Mouse (Mus musculus) large intestine, adult 2 months (tissue): ENCODE measurements around the gene Fis1. TPM values are rescaled to one million over a fixed set of nuclear protein-coding genes. Genes with fewer than 3 reads are reported as not detected.
"Not testable (repeated sequence)": the region's sequence is repeated elsewhere in the genome, so short reads cannot be mapped to it uniquely, and the experiment has no call there.

Experiments used
- DNase-seq: peaks from one replicate; pipeline ENCODE4 v3.0.0-alpha.2; 2012; ENCODE audit warnings: low read depth, low spot score
- WGBS: fragments of 180-500 bp; shearing (Covaris S2); methylation state at CpG from one replicate; pipeline ENCODE4 v1.1.7; 2018; 5-methylcytosine and 5-hydroxymethylcytosine counted together
- polyA plus RNA-seq: library from polyadenylated mRNA; depleted of rRNA; stranded (reverse); fragments of >200 nt; gene quantifications from 2 replicates; pipeline ENCODE4 v1.2.3, GENCODE M21; 2012

Fis1 gene
- polyA plus RNA-seq, 1 experiment = 235 TPM

DNA sequence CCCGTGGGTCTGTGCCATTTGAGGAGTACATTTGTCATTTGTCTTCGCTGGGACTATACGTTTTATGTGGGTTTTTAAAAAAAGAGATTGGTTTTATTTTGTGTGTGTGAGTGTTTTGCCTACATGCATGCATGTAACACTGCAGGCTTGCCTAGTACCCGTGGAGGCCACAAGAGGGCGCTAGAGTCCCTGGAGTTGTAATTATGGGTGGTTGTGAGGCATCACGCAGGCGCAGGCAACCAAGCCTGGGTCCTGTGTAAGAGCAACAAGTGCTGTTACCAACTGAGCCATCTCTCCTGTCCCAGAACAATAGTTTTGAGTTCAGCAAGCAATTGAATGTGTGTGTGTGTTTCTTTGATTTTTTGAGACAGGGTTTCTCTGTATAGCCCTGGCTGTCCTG is 13.8 kb upstream of the Fis1 start:
- DNase-seq = no peak
- 75% methylated on average over 7 of the region's 7 CpGs for WGBS

DNA sequence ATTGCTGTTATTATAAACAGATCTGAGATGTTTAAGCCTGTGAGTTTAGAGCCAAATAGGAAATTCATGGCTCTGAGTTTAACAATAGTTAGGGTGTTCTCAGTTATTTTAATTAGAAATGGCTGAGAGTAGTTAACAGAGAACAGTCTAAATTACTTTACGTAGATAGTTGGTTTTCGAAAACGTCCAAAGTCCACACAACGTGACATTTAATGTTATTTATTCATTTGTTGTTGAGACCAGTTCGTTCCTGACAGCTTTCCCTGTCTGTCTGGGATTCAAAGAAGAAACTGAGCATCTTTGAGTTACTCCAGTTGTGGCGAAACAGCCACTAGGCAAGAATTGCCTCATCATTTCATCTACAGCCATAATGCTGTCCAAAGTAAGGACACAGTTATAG is 13.0 kb upstream of the Fis1 start:
- WGBS = 53% methylated on average over 6 of the region's 6 CpGs
- not testable (repeated sequence) for DNase-seq

DNA sequence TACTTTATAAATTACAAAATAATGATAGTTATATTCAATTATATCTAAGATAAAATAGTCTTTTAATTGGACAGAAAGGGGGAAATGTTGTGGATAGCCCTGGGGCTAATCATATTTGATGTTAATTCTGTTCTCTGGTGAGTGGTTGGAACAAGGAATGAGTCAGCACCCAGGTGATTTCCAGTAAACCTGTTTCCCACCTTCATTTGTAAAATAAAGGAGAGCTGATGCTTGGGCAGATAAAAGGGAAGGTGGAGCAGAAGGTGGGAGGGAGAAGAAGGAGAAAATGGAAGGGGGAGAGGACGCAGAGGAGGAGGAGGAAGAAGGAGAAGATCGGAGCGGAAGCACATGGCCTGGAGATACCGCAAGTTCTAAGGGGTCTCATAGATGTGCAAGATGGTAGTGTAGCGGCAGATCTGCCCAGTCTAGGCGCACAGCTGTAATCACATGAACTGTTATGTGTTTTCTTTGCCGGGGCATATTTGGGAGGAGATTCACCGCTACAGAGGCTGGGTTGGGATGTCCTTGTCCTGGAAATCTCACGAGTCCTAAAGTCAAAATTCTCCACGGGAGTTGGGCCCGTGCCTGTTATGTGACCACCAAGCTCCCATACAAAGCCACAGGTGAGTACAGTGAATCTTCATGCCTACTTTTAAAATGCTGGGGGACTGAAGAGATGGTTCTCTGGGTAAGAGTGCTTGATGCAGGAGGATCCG is 12.1 kb upstream of the Fis1 start:
- 84% methylated on average over 12 of the region's 12 CpGs for WGBS

DNA sequence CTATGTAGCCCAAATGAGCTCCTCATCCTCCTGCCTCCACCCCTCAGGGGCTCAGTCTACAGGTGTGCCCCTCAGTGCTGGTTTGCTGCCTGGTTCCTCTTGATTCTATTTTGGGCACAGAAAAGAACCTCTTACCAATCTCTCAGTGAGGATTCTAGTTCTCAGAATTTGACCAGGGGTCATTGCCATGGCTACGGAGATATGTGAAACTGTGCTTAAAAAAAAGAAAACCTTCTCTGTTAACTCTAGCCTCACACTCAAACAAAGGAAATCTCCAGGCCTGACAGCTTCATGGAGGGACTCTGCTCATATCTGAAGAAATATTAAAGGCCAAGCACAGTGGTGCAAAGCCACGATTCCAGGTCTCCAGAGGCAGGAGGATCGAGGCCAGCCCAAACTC is 10.3 kb upstream of the Fis1 start:
- DNase-seq = no peak
- 82% methylated on average over 3 of the region's 3 CpGs for WGBS

More for the DNA sequence above, 12.1 kb upstream of the Fis1 start:
- DNase-seq = no peak

DNA sequence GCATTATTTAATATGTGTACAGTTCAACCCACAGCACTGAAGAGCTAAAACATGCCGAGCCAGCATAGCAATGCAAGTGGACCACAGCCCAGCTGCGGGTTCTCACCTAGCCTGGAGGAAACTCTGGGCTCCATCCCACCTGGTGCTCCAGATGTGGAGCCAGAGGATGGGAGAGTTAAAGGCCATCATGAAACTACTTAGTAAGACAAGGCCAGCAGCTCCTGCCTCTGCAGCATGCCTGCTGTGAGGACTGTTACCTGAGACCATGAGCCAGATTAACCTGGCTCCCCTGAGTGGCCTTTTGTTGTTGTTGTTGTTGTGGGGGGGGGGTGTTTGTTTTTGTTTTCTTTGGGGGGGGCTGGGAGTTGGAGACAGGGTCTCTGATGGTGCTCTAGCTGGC is 9.7 kb upstream of the Fis1 start:
- DNase-seq = no peak
- WGBS = 76% methylated on average over 2 of the region's 2 CpGs

DNA sequence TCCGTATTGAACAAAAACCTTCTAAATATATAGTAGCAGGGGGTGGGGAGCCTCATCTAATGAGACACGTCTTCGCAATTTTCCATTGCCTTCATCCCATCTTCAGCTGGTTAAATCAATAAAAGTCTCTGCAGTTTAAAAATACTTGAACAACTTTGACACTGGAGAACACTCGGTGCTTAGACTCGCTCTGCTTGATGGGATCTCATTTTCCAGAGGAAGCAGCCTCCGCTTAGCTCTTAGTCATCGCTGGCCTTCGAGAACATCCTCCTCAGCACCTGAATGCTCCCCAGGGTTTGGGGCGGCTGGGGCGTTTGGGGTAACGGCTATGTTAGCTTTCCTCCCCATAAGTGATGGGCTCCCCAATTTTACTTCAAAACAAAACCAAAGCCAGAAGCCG is 8.0 kb upstream of the Fis1 start:
- WGBS = 75% methylated on average over 12 of the region's 12 CpGs
- no peak for DNase-seq

DNA sequence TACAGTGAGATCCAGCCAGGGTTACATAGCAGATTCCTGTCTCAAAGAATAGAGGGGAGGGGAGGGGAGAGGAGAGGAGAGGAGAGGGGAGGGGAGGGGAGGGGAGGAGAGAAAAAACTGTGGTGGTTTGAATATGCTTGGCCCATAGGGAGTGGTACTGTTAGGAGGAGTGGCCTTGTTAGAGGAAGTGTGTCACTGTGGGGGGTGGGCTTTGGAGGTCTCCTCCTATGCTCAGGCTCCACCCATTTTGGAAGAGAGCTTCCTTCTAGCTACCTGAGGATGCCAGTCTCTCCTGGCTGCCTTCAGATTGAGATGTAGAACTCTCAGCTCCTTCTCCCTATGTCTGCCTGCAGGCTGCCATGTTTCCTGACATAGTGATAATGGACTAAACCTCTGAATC is 5.2 kb upstream of the Fis1 start:
- no peak for DNase-seq

DNA sequence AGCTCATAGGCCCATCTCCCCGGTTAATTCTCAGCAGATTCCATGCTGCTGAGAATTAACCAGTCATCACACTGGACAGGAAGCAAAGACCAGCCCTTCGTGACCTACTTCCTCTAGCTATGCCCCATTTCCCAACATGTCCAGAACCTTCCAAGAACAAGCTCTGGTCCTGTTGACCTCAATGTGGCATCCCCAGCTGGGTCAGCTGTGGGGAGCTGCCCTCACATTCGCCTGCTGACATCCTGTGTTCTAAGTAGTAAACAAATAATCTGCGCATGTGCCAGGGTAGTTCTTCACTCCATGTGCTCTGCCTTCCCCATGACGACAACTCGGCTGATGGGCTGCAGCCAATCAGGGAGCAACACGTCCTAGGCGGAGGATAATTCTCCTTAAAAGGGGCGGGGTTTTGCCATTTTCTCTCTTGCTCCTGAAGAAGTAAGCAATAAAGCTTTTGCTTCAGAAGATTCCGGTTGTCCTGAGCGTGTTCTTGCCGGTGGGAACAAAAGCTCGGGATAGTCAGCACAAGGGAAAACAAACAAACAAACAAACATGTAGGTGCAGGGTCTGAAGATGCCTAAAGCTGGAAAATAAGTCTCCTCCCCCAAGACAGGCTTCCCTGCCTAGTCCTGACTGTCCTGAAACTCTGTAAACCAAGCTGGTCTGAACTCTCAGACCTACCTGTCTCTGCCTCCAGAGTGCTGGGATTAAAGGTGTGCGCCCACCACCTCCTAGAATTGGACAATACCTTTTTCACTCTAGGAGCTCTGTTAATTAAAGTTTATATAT is 3.3 kb upstream of the Fis1 start:
- DNase-seq = not testable (repeated sequence)
- WGBS = 72% methylated on average over 14 of the region's 14 CpGs

DNA sequence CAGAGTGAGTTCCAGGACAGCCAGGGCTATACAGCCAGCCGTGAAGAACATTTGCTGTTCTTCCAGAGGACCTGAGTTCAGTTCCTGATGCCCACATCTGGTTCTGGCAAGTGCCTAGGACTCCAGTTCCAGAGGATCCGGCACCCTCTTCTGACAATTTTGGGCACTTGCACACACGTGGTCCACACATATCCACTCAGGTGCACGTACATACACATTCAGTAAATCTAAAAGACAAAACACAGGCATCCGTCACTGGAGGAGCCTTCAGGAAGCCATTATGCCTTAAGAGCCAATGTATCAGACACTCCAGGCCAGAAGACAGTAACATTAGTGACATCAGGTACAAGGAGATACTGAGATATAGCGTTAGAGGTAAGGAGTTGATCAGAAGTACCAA is 2.6 kb upstream of the Fis1 start:
- DNase-seq = no peak
- 90% methylated on average over 6 of the region's 6 CpGs for WGBS

DNA sequence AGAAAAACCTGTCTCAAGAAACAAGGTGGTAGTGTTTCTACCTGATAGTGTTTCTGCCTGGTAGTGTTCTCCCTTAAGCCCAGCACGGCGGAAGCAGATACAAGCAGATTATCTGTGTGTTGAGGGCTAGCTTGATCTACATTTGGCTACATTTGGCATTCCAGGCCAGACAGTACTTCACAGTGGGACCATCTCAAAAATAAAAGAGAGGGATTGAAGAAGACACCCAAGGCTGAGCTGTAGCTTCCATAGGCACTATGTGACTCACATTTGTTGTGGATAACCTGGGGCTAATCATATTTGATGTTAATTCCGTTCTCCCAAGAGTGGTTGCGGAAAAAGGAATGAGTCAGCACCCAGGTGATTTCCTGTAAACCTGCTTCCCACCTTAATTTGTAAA is 922 bp upstream of the Fis1 start:
- WGBS = 63% methylated on average over 4 of the region's 4 CpGs
- DNase-seq = no peak

DNA sequence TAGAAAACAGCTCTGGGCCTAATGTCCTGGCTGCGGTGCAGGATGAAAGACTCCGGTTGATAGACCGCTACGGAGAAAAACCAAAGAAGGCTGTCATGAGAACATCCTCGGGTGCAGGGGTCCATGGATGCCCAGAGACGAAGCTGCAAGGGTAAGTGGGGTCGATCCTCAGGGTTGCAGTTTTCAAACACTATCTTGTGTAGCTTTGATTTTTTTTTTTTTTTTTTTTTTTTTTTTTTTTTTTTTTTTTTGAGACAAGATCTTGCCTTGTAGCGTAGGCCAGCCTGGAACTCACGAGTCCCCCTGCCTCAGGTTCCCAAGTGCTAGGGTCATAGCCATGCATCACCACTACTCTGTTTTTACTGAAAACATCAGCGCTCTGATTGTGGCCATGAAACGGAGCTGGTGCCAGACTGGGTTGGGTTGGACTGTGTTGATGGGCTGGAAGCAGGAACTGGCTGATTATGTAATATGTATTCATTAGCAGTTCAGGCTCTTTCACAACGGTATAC is 421 bp downstream of the Fis1 start:
- WGBS = 2% methylated on average over 12 of the region's 12 CpGs
- no peak for DNase-seq

DNA sequence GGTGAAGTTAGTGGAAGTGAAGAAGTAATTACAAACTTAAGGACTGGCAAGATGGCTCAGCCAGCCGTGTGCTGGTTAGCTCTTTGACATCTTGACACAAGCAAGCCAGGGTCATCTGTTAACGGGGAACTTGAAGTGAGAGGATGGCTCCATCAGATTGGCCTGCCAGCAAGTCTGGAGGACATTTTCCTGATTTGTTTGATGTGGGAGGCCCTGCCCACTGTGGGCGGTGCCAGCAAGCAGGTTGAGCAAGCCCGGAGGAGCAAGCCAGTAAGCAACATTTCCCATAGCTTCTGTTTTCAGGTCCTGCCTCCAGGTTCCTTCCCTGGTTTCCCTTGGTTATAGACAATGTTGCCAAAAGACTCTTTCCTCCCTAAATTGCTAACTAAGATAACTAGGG is 2.5 kb downstream of the Fis1 start:
- no peak for DNase-seq
- 52% methylated on average over 4 of the region's 4 CpGs for WGBS

DNA sequence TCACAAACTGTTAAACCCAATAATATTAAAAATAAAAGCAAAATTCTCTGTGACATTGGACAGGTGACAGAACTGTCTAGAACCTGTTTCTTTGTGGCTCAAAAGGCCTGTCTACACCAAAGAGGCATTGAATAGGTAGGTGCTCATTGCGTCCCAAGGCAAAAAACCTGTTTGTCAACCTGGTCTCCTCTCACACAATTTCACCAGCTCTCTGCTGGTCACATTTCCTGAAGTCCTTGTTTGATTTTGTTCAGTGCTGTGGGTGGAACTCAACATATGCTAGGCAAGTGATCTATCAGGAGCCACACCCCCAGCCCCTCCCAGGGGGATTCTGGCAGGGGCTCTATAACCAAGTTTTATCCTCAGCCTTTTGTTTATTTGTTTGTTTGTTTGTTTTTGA is 4.2 kb downstream of the Fis1 start:
- no peak for DNase-seq

DNA sequence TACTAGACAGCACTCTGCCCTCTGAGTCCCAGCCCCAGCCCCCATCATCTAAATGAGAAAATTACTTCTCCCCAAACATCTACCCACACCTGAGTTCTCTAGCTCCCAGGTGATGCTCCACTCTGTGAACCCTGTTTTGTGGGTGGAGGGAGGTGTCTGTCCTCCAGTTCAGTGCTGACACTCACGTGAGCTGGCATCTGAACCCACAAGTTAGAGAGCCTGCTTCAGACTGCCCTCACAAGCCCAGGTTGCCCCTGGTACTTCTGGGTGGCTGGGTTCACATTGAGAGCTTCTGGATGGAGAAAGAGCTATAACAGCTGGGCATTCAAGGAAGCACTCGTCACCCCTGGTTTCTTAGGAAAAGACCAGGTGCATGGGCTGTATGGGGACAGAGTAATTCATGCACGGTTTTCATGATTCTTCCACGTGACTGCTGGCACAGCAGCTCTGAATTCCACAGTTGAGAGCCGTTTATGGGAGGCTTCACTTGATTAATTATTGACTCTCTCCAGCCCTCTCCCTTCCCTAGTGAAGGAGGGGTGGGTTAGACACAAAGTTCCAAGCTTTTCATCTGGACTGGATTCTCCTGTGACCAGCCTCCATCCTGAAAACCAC is 6.0 kb downstream of the Fis1 start:
- WGBS = 13% methylated on average over 5 of the region's 5 CpGs
- no peak for DNase-seq

More for the DNA sequence above, 4.2 kb downstream of the Fis1 start:
- WGBS = 28% methylated on average over 1 of the region's 1 CpGs

DNA sequence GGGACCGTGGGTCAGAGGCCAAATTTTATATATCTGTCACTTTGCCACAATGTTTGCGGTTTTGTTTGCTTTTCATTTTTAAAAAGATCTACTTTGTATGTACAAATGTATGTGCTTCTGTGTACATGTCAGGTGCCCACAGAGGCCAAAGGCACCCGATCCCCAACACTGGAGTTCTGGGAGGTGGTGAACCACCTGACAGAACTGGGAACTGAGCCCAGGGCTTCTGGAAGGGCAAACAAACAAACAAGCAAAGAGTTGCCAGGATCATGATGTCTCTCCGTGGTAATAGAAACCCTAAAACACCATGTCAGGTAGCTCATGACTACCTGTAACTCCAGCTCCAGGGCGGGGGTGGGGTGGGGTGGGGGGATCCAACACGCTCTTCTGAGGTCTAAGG is 7.0 kb downstream of the Fis1 start:
- no peak for DNase-seq
- 45% methylated on average over 6 of the region's 6 CpGs for WGBS

DNA sequence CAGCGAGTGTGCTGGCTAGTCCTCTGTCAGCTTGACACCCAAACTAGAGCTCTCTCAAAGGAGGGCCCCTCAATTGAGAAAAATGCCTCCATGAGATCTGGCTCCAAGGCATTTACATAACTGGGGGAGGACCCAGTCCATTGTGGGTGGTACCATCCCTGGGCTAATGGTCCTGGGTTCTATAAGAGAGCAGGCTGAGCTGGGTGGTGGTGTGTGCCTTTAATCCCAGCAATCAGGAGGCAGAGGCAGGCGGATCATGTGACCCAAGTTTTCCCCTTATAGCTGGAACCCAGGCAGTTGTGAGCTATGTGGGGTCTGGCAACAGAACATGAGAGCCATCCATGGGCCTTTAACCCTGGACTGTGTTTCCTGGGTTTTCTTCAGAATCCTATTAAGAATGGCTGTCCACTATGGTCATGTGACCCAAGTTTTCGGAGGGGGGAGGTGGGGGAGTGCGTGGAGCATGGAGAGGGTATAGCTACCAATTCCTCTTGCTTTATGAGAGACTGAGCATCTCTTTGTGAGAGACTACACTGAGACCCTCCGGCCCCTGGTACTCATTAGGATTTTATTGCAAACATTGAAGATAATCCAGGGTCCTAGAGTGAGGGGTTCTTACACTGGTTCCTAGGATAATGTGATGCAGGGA is 8.4 kb downstream of the Fis1 start:
- DNase-seq = no peak
- WGBS = 36% methylated on average over 5 of the region's 5 CpGs

DNA sequence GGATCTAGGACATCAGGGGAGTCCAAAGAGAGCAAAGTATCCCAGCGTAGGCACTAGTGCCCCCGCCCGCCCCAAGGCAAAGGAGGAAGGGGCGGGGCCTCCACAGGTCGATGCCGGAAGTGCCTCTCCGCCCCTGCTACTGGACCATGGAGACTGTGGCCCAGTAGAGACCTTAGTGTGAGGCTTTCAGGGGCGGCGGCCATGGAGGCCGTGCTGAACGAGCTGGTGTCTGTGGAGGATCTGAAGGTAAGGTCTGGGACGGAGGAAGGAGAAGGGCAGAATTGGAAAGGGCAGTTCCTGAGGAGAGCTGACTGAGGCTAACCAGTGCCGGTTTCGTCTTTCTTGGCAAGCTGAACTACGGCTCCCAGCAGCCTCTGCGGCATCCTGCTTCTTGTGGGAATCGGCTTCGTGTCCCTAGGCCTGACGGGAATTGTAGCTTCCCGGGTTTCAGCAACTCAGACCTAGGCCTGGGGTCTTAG is 8.9 kb downstream of the Fis1 start:
- peak; percentile 88 for DNase-seq
- under 1% methylated on average over 20 of the region's 20 CpGs for WGBS

DNA sequence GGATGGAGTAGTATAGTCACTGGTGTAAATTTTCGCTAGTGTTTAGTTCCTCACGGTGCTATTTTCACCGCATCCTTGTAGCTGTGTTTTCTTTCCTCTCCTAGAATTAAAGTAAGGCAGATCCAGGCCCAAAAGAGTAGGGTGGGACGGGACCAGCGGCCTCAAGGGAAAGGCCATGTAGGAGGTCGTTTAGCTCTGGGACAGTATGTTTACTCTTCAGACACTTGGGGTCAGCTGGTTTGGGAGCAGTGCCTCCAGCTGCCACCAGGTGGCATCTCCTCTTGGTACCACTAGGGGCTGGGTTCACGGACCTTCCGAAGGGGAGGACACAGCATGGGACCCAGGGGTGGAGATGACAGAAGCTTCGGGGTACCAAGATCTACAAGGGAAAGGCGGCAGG is 9.4 kb downstream of the Fis1 start:
- under 1% methylated on average over 10 of the region's 10 CpGs for WGBS
- DNase-seq = no peak

DNA sequence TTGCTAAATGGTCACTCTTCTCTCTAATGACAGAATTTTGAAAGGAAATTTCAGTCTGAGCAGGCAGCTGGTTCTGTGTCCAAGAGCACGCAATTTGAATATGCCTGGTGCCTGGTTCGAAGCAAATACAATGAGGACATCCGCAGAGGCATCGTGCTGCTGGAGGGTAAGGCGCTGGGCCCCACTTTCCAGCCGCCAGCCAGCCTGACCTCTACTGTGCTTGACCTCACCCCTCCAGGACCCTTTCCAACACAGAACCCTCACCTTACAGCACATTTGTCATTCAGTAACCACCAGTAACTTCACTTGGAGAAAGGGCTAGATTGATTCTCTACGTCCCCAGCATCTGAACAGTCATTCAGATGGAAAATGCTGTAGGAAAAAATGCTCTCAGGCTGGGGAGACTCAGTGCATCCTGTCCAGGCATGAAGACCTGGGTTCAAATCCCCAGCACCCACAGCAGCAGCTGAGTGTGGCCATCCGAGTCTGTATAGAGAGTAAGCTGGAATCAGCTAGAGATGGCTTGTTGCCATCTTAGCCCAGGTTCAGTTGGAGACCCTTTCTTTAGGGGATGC is 10.0 kb downstream of the Fis1 start:
- WGBS = 67% methylated on average over 8 of the region's 8 CpGs
- DNase-seq = no peak

DNA sequence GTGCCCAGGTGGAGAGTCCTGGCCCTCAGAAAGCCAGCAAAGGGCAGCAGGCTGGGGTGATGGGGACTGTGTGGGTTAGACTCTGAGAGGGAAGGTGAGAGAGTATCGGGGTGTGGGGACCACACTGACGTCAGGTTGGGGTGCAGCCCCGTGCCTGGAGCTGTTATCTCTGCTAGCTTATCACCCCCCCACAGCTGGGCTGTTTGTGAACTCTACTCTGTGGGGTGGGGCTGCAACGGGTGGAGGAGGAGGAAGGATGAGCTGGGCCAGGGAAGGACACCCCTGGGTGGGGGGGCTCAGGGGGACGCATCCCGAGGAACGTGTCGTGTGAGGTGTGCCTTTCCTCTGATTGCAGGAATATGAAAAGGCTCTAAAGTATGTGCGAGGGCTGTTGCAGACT is 12.1 kb downstream of the Fis1 start:
- DNase-seq = no peak
- 29% methylated on average over 9 of the region's 9 CpGs for WGBS
